Mouse (Mus musculus) cerebellum, adult 11 months (tissue): Measurements from ENCODE around the gene Gm4969.

Experiments
- DNase-seq: peaks from one replicate; pipeline ENCODE4 v3.0.0; 2022

Gm4969 gene

GRCm38 (mm10) chr7:19067063-19067462 is 51.1 kb downstream of the Gm4969 start:
- no peak for DNase-seq

GRCm38 (mm10) chr7:19065896-19066295 is 52.3 kb downstream of the Gm4969 start:
- DNase-seq: no peak

- no peak for DNase-seq
These were observed 60.8 kb downstream of the Gm4969 start for GRCm38 (mm10) chr7:19057405-19057804.

GRCm38 (mm10) chr7:19055108-19055507 is 63.1 kb downstream of the Gm4969 start:
- DNase-seq: no peak

GRCm38 (mm10) chr7:19054777-19055076 is 63.4 kb downstream of the Gm4969 start:
- no peak for DNase-seq

- peak; percentile 38 for DNase-seq
These were observed 64.0 kb downstream of the Gm4969 start, which contains the start of gene Rsph6a for GRCm38 (mm10) chr7:19054047-19054776. TSS of gene Rsph6a (plus strand) at chr7:19054690.

- no peak for DNase-seq
These were observed 65.0 kb downstream of the Gm4969 start for GRCm38 (mm10) chr7:19053136-19053532.

GRCm38 (mm10) chr7:19052345-19053135 is 65.6 kb downstream of the Gm4969 start:
- no peak for DNase-seq

GRCm38 (mm10) chr7:19051161-19051560 is 67.0 kb downstream of the Gm4969 start:
- DNase-seq: no peak

GRCm38 (mm10) chr7:19050172-19050571 is 68.0 kb downstream of the Gm4969 start:
- DNase-seq: no peak

- no peak for DNase-seq
These were observed 68.9 kb downstream of the Gm4969 start for GRCm38 (mm10) chr7:19049252-19049651.
